Mouse (Mus musculus) hindbrain, embryonic 15.5 days (tissue): ENCODE results near the gene Cela2a. TPM values are rescaled to one million over a fixed set of nuclear protein-coding genes. Genes with fewer than 3 reads are reported as not detected.

Experiments used
- ATAC-seq: fragments of 200-750 bp; cut with Nextera tagmentation; 2 replicates; pipeline ENCODE4 v1.8.0; 2017; ENCODE audit warnings: low read depth, moderate number of reproducible peaks, moderate TSS enrichment; ENCODE audit not compliant: low FRiP score
- H3K27ac ChIP-seq: fragments of 300-500 bp; sonication (generic); replicated peaks from 2 replicates; pipeline ENCODE4 v1.5.1; 2015; ENCODE audit warnings: mild to moderate bottlenecking, inconsistent platforms
- H3K27me3 ChIP-seq: fragments of 300-500 bp; sonication (generic); 2 replicates; pipeline ENCODE4 v1.6.1; 2015; ENCODE audit warnings: control low read depth, inconsistent platforms
- H3K36me3 ChIP-seq: fragments of 300-500 bp; sonication (generic); 2 replicates; pipeline ENCODE4 v1.6.1; 2015; ENCODE audit warnings: control low read depth, inconsistent platforms
- H3K4me1 ChIP-seq: fragments of 300-500 bp; sonication (generic); replicated peaks from 2 replicates; pipeline ENCODE4 v1.6.1; 2015; ENCODE audit warnings: control low read depth, inconsistent platforms
- H3K4me2 ChIP-seq: fragments of 300-500 bp; sonication (generic); 2 replicates; pipeline ENCODE4 v1.6.1; 2015; ENCODE audit warnings: moderate library complexity, mild to moderate bottlenecking, inconsistent platforms
- H3K4me3 ChIP-seq: fragments of 300-500 bp; sonication (generic); 2 replicates; pipeline ENCODE4 v1.5.1; 2015; ENCODE audit warnings: mild to moderate bottlenecking, inconsistent platforms
- H3K9ac ChIP-seq: fragments of 300-500 bp; sonication (generic); 2 replicates; pipeline ENCODE4 v1.6.1; 2015; ENCODE audit warnings: inconsistent platforms
- H3K9me3 ChIP-seq: fragments of 300-500 bp; sonication (generic); 2 replicates; pipeline ENCODE4 v1.6.1; 2016; ENCODE audit warnings: control low read depth, inconsistent platforms
- WGBS: fragments of 180-500 bp; shearing (Covaris S2); methylation state at CpG from one replicate; pipeline ENCODE4 v1.1.7; 2015; 5-methylcytosine and 5-hydroxymethylcytosine counted together
- polyA plus RNA-seq: library from polyadenylated mRNA; unstranded; fragments of >200 nt; fragmentation: Nextera tagmentation; extraction: Ambion mirVana; gene quantifications from 2 replicates; pipeline ENCODE4 v1.2.1, GENCODE M21; 2015

Gene Cela2a
- polyA plus RNA-seq, 1 experiment from 2014 or later, result 0.18 TPM

DNA sequence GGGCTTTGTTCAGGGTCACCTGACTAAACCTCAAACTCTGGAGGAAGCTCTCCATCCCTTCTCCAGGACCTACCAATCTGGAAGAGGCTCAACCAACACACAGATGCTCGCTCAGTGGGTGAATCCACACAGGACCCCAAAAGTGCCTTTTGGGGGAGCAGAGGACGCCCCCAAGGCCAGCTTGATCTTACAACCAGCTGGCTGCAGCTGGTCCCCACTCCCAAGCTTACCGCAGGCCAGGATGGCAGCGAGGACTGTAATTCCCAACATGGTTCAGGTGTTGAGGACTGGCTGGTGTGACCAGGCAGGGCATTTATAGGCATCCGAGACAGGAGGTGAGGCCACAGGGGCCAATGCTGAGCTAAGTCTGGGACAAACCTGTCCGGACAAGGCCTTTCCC is 20.0 kb upstream of the Cela2a start, which contains the start of gene Ctrc:
Gene Ctrc (minus strand): TSS at position 361 of the 400 bp plus-strand sequence.
- Histone ChIP-seq H3K36me3 (no peaks in the 10 kb centered on the region), H3K9ac (no peak within 1 kb of the TSS), H3K27me3 (no peaks in the 10 kb centered on the region), H3K4me2 (no peak within 1 kb of the TSS), H3K9me3 (no peaks in the 10 kb centered on the region), H3K4me1 (no peaks in the 10 kb centered on the region), H3K27ac (no peak within 1 kb of the TSS), H3K4me3 (no peak within 1 kb of the TSS)
- WGBS, result 91% methylated on average over 6 of the region's 6 CpGs
- ATAC-seq, result no peak

DNA sequence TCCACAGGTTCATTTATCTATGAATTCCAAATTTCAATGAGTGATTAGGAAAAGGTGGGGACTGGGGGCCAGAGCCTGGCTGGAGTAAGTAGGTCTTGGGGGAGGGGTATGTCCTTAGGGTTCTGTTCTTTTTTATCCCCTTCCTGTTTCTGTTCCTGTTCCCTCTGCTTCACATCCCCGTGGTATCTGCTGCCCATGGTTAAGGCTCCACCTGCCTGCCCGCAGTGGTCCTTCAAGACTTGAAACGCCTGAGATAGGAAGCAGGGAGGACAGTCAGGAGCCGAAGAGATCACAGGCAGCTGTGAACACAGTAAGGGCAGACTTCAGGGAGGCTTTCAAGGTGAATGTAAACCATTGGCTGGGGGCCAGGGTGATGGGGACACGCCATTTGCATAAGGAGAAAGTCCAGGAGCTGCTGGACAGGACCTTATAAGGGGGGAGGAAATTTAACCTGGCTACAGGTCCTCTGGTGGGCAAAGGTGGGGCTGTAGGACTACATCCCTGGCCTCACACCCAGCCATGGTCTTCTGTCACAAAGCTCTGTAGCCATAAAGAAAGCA is 8.7 kb upstream of the Cela2a start:
- H3K27me3 ChIP-seq, result no peaks in the 10 kb centered on the region
- ATAC-seq, result no peak
- H3K27ac ChIP-seq, result no peak overlapping the region
- H3K9me3 ChIP-seq, result no peaks in the 10 kb centered on the region
- no peak overlapping the region for H3K4me3 ChIP-seq
- no peaks in the 10 kb centered on the region for H3K4me1 ChIP-seq
- no peaks in the 10 kb centered on the region for H3K36me3 ChIP-seq
- WGBS, result 77% methylated on average over 5 of the region's 5 CpGs
- no peak overlapping the region for H3K4me2 ChIP-seq
- H3K9ac ChIP-seq, result no peak overlapping the region

DNA sequence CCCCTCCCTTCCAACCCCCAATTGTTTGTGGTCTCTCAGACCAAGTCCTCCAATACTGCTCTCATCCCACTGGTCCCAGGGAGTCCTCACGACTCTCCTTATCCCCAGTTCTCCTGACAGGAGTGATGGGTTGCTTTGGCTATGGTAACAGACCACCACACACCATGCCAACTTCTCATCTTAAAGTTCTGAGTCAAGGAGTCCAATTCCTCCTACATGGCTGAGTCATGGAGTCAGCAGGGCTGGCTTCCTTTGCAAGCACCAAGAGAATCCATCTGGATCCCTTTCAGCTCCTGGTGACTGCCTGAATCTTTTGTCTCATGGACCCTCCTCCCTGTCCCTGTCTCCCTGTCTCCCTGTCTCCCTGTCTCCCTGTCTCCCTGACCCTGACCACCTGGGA is 8.0 kb upstream of the Cela2a start:
- WGBS, result 58% methylated on average over 1 of the region's 1 CpGs
- Histone ChIP-seq H3K4me3 (no peak overlapping the region), H3K9ac (no peak overlapping the region)

DNA sequence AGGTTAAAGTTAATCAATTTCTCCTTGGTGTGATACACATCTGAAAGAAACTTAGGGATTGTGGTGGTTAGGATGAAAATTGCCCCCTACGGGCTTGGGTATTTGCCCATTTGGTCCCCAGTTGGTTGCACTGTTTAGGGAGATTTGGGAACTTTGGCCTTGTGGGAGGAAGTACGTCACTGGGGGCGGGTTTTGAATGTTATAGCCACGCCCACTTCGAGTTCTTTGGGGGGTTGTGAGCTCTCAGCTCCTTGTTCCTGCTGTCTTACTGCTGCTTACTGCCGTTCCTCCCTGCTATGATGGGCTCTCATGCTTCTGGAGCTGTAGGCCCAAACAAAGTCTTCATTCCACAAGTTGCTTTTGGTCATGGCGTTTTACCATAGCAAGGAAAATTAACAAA is 5.4 kb upstream of the Cela2a start:
- Histone ChIP-seq H3K27ac (no peak overlapping the region), H3K9ac (no peak overlapping the region), H3K4me3 (no peak overlapping the region), H3K4me1 (no peaks in the 10 kb centered on the region), H3K36me3 (no peaks in the 10 kb centered on the region), H3K27me3 (no peaks in the 10 kb centered on the region), H3K4me2 (no peak overlapping the region), H3K9me3 (no peaks in the 10 kb centered on the region)
- no peak for ATAC-seq
- WGBS, result 86% methylated on average over 7 of the region's 7 CpGs

More for the DNA sequence above, 8.0 kb upstream of the Cela2a start:
- no peaks in the 10 kb centered on the region for H3K4me1 ChIP-seq
- no peak overlapping the region for H3K27ac ChIP-seq
- H3K36me3 ChIP-seq, result no peaks in the 10 kb centered on the region
- no peaks in the 10 kb centered on the region for H3K9me3 ChIP-seq
- H3K27me3 ChIP-seq, result no peaks in the 10 kb centered on the region
- no peak for ATAC-seq
- H3K4me2 ChIP-seq, result no peak overlapping the region

DNA sequence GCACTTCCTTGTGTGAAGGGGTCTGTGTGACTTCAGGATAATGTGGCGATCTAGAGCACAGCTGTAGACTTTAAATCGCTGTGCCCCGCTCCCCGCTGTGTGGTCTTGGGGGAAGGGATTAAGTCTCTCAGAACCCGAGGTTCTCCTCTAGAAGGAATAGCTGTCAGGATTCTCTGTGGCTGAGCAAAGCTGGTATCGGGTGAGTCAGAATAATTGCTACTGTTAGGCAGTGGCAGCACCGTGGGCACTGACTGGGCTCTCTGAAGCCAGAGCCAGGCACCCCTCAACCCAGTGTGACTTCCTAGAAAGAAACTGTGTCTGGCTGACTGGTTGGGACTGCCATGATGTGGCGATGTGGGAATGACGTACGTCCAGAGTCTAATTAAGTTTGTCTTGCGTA is 4.4 kb upstream of the Cela2a start:
- Histone ChIP-seq H3K4me2 (no peak overlapping the region), H3K9me3 (no peaks in the 10 kb centered on the region), H3K9ac (no peak overlapping the region), H3K4me1 (no peaks in the 10 kb centered on the region), H3K36me3 (no peaks in the 10 kb centered on the region), H3K27me3 (no peaks in the 10 kb centered on the region), H3K27ac (no peak overlapping the region), H3K4me3 (no peak overlapping the region)
- no peak for ATAC-seq
- WGBS, result 60% methylated on average over 11 of the region's 11 CpGs

DNA sequence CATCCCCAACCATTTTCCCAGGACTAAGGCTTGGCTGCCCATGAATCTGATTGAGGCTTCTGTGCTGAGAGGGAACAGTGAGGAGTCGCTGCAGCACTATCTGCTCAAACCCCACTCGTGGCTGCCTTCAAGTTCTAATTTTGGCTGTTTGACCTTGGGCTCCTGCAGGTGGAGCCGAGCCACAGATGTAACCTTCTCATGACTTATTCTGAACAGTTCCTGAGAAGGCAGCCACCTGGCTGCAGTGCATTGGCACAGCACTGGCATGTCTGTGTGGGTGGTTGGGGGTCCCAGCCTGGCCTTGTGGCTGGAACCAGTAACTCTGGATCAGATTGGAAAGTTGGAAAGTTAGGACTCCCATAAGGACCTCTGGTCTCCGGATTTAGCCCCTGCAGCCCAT is 2.2 kb upstream of the Cela2a start:
- Histone ChIP-seq H3K9ac (no peak overlapping the region), H3K36me3 (no peaks in the 10 kb centered on the region), H3K4me3 (no peak overlapping the region), H3K4me1 (no peaks in the 10 kb centered on the region), H3K9me3 (no peaks in the 10 kb centered on the region), H3K4me2 (no peak overlapping the region), H3K27ac (no peak overlapping the region), H3K27me3 (no peaks in the 10 kb centered on the region)
- no peak for ATAC-seq
- WGBS, result 87% methylated on average over 4 of the region's 4 CpGs

DNA sequence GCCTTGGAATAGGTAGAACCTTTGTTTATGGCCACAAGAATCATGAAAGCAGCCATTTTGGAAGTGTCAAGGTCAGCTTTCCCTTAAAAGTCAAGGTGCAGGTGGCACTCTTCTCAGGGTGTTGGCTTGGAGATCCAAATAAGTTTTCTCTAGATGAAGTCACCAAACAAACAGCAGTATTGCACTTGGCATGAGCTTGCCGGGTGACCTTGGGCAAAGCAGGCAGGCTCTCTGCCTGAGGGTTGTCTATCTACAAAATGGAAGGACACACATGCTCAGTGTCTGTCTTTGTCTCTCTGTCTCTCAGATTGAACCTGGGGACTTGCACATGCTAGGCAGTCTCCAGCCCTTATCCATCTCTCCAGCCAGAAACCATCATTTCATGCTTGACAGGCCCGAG is 1.4 kb upstream of the Cela2a start:
- ATAC-seq, result no peak
- H3K9ac ChIP-seq, result no peak overlapping the region
- H3K9me3 ChIP-seq, result no peaks in the 10 kb centered on the region
- H3K4me1 ChIP-seq, result no peaks in the 10 kb centered on the region
- no peaks in the 10 kb centered on the region for H3K27me3 ChIP-seq
- H3K4me2 ChIP-seq, result no peak overlapping the region
- H3K27ac ChIP-seq, result no peak overlapping the region
- H3K4me3 ChIP-seq, result no peak overlapping the region
- no peaks in the 10 kb centered on the region for H3K36me3 ChIP-seq
- 92% methylated on average over 2 of the region's 2 CpGs for WGBS

DNA sequence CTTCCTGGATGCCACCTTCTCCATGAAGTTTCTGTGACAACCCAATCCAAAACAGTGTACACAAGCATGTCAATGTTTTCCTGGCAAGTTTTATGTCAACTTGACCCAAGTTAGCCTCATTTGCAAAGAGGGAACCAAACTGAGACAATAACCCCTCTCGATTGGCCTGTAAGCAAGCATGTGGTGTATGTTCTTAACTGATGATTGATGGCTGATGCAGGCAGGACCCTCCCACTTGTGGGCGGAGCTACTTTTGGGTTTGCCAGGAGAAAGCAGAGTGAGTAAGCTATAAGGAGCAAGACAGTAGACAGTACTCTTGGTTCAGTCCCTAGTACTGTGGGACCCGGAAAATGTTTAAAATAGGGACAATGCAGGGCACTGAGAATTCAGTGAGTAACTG is 3.0 kb downstream of the Cela2a start:
- Histone ChIP-seq H3K27ac (no peak overlapping the region), H3K36me3 (no peaks in the 10 kb centered on the region), H3K9ac (no peak overlapping the region), H3K4me1 (no peaks in the 10 kb centered on the region), H3K4me3 (no peak overlapping the region), H3K9me3 (no peaks in the 10 kb centered on the region), H3K4me2 (no peak overlapping the region), H3K27me3 (no peaks in the 10 kb centered on the region)
- no peak for ATAC-seq
- 58% methylated on average over 3 of the region's 3 CpGs for WGBS

DNA sequence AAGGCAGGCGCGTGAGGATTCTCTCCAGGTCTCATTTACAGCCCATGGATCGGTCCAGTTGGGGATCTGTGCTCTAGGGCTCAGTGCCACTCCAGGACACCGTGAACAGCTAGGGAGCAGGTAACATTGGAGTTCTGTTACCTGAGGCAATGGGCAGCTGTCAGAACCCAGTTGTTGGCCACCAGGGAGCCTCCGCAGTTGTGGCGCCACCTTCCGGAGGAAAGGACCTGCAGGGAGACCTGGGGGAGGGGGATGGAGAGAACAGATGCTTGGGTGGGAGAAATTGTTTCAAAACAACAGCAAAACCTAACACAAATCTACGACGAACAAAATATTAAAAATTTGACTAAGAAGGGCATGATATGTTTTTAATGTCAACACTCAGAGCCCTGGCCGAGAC is 3.9 kb downstream of the Cela2a start:
- no peaks in the 10 kb centered on the region for H3K36me3 ChIP-seq
- no peak for ATAC-seq
- H3K27me3 ChIP-seq, result no peaks in the 10 kb centered on the region
- H3K9me3 ChIP-seq, result no peaks in the 10 kb centered on the region
- no peak overlapping the region for H3K27ac ChIP-seq
- H3K9ac ChIP-seq, result no peak overlapping the region
- 81% methylated on average over 10 of the region's 10 CpGs for WGBS
- H3K4me2 ChIP-seq, result no peak overlapping the region
- H3K4me1 ChIP-seq, result no peaks in the 10 kb centered on the region
- H3K4me3 ChIP-seq, result no peak overlapping the region

DNA sequence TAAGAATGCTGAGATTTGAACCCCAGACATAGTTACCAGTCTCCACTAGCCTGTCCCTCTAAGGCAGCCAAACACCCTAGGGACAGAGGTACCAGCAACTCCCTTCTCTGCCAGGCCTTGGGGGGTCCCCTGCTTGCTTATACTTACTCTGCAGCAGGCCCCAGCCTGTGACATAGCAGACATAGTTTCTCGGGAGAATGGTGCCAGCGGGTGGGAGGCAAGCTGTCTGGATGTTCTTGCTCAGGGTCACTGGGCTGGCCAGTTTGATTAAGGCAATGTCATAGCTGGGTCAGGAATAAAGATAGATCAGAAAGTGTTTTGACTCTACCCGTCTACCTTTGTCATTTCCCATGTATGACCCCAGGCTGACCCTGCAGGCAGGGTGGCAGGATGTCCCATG is 4.8 kb downstream of the Cela2a start:
- H3K27me3 ChIP-seq, result no peaks in the 10 kb centered on the region
- H3K9me3 ChIP-seq, result no peaks in the 10 kb centered on the region
- no peaks in the 10 kb centered on the region for H3K4me1 ChIP-seq
- H3K36me3 ChIP-seq, result no peaks in the 10 kb centered on the region
- H3K4me3 ChIP-seq, result no peak overlapping the region
- no peak overlapping the region for H3K4me2 ChIP-seq
- H3K27ac ChIP-seq, result no peak overlapping the region
- 78% methylated on average over 3 of the region's 3 CpGs for WGBS
- no peak overlapping the region for H3K9ac ChIP-seq
- no peak for ATAC-seq

DNA sequence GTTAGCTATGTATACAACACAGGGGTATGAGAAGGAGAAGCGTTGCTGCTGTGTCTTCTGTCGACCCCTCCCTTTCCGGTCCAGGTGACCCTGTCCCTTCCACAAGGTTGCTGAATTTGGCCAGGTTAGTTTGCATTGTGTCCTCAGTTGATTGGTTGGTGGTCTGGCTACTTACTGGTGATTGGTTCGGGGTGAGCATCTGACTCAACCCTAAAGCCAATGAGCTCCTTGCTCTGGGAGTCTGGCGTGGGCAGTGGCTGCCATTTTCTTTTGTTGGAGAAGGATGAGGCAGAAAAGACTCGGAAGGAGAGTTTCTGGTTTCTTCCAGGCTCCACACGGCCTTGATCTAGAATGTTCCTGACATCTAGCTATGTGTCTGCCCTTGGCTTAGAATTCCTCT is 6.6 kb downstream of the Cela2a start:
- ATAC-seq, result no peak

DNA sequence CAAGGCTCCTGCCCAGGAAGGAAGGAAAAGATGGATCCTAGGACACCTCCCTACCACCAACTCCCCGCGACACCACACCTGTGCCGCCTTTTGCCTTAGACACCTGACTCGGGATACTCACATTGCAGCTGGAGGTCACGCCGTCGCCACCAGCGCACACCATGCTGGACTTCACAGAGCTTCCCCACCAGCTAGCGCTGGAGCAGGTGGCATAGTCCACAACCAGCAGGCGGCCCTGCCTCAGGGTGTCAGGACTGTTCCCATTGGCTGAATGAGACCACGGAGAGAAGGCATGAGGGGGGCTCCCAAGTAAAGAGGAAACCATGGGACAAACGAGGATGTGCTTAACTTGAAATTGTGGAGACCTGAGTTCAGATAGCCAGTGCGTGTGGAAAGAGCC is 7.1 kb downstream of the Cela2a start:
- WGBS, result 94% methylated on average over 13 of the region's 13 CpGs
- Histone ChIP-seq H3K36me3 (peaks cover 6% of the 10 kb centered on the region; the same call in 1 of the 2 replicates), H3K4me1 (no peaks in the 10 kb centered on the region), H3K9ac (no peak overlapping the region), H3K27me3 (no peaks in the 10 kb centered on the region), H3K4me3 (no peak overlapping the region), H3K9me3 (no peaks in the 10 kb centered on the region), H3K27ac (no peak overlapping the region), H3K4me2 (no peak overlapping the region)
- no peak for ATAC-seq

More for the DNA sequence above, 6.6 kb downstream of the Cela2a start:
- Histone ChIP-seq H3K27ac (no peak overlapping the region), H3K36me3 (0 out of 2 replicates have a peak, but pooled peaks cover under 1% of the 10 kb centered on the region), H3K4me1 (no peaks in the 10 kb centered on the region), H3K9me3 (no peaks in the 10 kb centered on the region), H3K4me2 (no peak overlapping the region), H3K27me3 (no peaks in the 10 kb centered on the region), H3K4me3 (no peak overlapping the region), H3K9ac (no peak overlapping the region)
- 97% methylated on average over 7 of the region's 7 CpGs for WGBS

DNA sequence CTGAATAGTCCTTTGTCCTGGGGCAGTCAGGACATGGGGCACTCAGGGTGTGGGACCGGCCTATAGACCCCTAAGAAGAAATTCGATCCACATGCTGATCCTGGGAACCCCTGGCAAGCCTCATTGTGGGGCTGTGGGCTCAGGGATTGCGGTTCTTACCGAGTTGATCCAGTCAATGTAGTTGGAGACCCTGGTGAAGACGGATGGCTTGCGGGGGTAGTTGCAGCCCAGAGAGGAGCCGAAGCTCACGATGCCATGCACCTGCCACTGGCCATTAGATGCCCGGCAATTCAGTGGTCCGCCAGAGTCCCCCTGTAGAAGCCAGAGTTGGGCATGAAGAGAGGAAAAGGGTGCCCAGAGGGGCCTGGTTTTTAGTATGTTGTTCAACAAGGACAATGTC is 8.3 kb downstream of the Cela2a start:
- Histone ChIP-seq H3K9me3 (no peaks in the 10 kb centered on the region), H3K4me3 (no peak overlapping the region), H3K36me3 (peaks cover 16% of the 10 kb centered on the region; the same call in 1 of the 2 replicates), H3K4me2 (no peak overlapping the region), H3K27me3 (no peaks in the 10 kb centered on the region), H3K27ac (no peak overlapping the region), H3K9ac (no peak overlapping the region), H3K4me1 (no peaks in the 10 kb centered on the region)
- no peak for ATAC-seq
- 57% methylated on average over 10 of the region's 10 CpGs for WGBS
